Mouse (Mus musculus): ENCODE data around the gene Dcaf12.
A peak's percentile ranks its signal among the peaks of the same experiment; 100 is the strongest.

Gene Dcaf12

GRCm38 (mm10) chr4:41314141-41315129, at the start of gene Dcaf12:
Dcaf12 (minus strand) TSS chr4:41314889.
- peak; percentile 83 to 91 for DNase-seq (ENCODE audit: low read depth in 2 of 2, low spot score in 2 of 2)

GRCm38 (mm10) chr4:41361059-41361458, 46.4 kb upstream of the Dcaf12 start:
- DNase-seq (ENCODE audit: low read depth in 2 of 2, low spot score in 2 of 2), result no peak

GRCm38 (mm10) chr4:41359358-41359757, 44.7 kb upstream of the Dcaf12 start:
- DNase-seq (ENCODE audit: low read depth in 2 of 2, low spot score in 2 of 2), result no peak

- DNase-seq (ENCODE audit: low read depth in 2 of 2, low spot score in 2 of 2), result no peak
These were observed 44.0 kb upstream of the Dcaf12 start for GRCm38 (mm10) chr4:41358669-41359068.

GRCm38 (mm10) chr4:41357154-41357553, 42.5 kb upstream of the Dcaf12 start:
- DNase-seq (ENCODE audit: low read depth in 2 of 2, low spot score in 2 of 2), result no peak

GRCm38 (mm10) chr4:41353265-41353664, 38.6 kb upstream of the Dcaf12 start:
- DNase-seq (ENCODE audit: low read depth in 2 of 2, low spot score in 2 of 2), result no peak

- no peak for DNase-seq (ENCODE audit: low read depth in 2 of 2, low spot score in 2 of 2)
These were observed 38.1 kb upstream of the Dcaf12 start for GRCm38 (mm10) chr4:41352758-41353157.

DNA sequence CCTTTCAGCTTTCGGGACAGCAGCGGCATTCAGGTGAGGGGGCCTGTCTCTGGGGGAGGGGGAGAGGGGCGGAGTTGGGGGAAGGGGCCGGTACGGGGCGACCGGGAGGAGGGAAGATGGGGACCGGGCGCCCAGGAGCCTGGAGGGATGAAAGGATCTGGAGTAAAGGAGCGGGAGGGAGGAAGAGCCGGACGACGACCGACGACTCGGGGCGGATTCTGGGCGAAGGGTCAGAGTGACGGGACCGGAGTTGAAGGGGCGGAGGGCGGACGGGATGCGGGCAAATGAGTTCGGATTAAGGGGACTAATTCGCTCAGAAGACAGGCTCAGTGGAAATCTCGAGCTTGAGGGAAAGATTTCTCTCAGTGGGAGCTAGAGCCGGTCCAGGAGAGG, 34.5 kb upstream of the Dcaf12 start:
- DNase-seq (ENCODE audit: low read depth in 2 of 2, low spot score in 2 of 2), result no peak

DNA sequence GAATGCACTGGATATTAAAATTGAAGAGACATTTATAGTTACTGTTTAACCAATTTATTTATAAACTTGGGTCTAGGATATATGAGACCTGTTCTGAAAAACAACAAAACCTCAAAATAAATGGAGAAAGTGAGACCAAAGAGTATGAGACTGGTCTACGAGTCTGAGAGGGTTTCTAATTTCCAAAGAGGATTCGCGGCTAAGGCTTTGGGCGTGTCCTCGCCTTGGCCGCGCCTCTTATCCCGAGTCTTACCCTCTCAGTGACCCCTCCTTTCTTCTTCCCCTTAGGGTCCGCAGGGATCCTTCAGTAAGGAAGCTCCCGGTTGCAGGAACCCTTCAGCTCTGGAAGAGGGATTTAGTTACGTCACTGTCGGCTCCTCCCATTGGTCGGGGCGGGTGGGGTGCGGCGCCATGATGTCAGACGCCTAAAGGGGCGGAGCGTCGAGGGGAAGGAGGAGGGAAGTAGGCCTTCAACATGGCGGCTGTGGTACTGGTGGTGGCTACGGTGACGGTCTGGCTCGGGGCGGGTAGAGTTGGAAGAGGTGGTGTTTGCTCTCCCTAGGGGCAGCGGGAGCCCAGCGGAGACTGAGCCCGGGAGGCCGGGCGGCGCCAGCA, 34.0 kb upstream of the Dcaf12 start, which contains the start of gene Ubap1:
TSS of gene Ubap1 (plus strand) at position 413 of the 615 bp plus-strand sequence.
- DNase-seq (ENCODE audit: low read depth in 2 of 2, low spot score in 2 of 2), result peak; percentile 79 to 88

GRCm38 (mm10) chr4:41347839-41348238, 33.1 kb upstream of the Dcaf12 start:
- peak in 1 of 2 experiments; percentile 14 for DNase-seq (ENCODE audit: low read depth in 2 of 2, low spot score in 2 of 2)

DNA sequence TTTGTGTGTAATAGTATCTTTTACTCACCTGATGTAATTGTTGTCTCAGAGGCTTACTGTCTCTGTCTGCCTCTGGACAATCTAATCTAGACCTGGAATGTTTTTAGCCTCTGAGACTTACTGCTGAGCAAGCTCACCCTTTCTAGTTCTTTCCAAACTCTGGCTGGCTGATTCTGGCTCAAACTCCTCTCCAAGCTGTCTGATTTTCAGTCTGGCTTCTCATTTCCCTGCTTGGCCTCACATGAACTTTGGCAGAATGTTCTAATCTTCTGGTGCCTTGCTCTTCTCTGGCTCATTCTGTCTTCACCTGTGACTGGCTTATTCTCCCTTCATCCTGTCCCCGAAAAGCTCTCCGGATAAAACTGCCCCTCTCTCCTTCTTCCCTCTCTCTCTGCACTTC, 31.3 kb upstream of the Dcaf12 start:
- no peak for DNase-seq (ENCODE audit: low read depth in 2 of 2, low spot score in 2 of 2)

DNA sequence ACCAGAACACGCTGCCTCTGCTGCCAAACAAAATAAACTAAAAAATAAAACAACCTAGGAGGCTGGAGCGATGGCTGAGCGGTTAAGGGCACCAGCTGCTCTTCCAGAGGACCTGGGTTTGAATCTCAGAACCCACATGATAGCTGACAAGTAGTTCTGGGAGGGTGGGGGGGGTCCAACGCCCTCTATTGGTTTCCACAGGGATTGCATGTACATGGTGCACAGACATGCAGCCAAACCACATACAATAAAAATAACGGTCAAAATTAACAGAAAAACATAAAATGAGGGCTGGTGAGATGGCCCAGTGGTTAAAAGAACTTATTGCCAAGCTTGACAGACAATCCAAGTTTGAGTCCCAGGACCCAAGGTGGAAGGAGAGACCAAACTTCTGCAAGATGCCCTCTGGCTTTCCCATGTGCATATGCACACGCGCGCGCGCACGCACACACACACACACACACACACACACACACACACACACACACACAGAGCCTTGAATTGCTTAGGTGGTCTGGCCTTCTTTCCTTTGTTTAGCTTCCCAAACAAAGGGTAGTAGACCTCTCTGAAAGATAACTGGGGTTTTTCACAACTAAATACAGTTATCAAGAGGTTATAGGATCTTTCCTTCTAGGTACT, 26.3 kb upstream of the Dcaf12 start:
- DNase-seq (ENCODE audit: low read depth in 2 of 2, low spot score in 2 of 2), result no peak

GRCm38 (mm10) chr4:41336546-41336945, 21.9 kb upstream of the Dcaf12 start:
- no peak for DNase-seq (ENCODE audit: low read depth in 2 of 2, low spot score in 2 of 2)

- DNase-seq (ENCODE audit: low read depth in 2 of 2, low spot score in 2 of 2), result no peak
These were observed 17.2 kb upstream of the Dcaf12 start for GRCm38 (mm10) chr4:41331698-41332421.

GRCm38 (mm10) chr4:41331085-41331484, 16.4 kb upstream of the Dcaf12 start:
- DNase-seq (ENCODE audit: low read depth in 2 of 2, low spot score in 2 of 2), result no peak

GRCm38 (mm10) chr4:41329481-41329880, 14.8 kb upstream of the Dcaf12 start:
- DNase-seq (ENCODE audit: low read depth in 2 of 2, low spot score in 2 of 2), result no peak

DNA sequence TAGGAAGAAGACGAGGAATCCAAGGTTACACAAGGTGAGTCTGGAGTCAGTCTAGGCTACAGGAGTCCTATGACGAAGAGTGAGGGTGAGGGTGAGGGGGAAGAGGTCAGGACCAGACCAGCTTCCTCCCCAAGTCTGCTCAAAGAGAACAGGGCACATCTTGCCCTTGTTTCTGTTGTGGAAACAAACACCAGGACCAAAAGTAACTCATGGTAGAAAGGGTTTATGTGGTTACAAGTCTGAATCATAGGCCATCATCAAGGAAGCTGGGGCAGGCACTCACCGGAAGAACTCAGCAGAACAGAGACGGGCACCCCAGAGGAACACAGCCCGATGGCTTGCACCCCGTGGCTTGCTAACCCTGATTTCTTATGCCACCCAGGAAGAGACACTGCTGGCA, 12.2 kb upstream of the Dcaf12 start:
- no peak for DNase-seq (ENCODE audit: low read depth in 2 of 2, low spot score in 2 of 2)

DNA sequence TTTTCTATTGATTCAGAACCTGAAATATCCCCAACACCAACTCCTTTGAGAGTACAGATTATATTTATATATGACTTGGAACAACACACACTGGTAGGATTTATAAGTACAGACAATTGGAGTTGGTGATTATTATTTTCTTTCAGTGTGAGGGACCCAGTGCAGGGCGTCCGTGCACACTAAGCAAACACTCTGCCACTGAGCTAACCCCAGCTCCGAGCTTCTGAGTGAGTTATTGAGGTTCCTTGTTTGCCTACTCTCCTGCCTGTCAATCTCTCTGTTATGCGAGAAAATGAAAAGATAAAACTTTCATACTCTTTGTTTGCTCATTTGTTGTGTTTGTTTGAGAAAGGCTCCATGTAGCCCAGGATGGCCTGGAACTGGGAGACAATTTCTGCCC, 6.3 kb upstream of the Dcaf12 start:
- DNase-seq (ENCODE audit: low read depth in 2 of 2, low spot score in 2 of 2), result no peak

GRCm38 (mm10) chr4:41318267-41318666, 3.6 kb upstream of the Dcaf12 start:
- DNase-seq (ENCODE audit: low read depth in 2 of 2, low spot score in 2 of 2), result no peak

- no peak for DNase-seq (ENCODE audit: low read depth in 2 of 2, low spot score in 2 of 2)
These were observed 484 bp upstream of the Dcaf12 start for GRCm38 (mm10) chr4:41315173-41315572.

GRCm38 (mm10) chr4:41313722-41314121, 967 bp downstream of the Dcaf12 start:
- no peak for DNase-seq (ENCODE audit: low read depth in 2 of 2, low spot score in 2 of 2)

Data from CD8-positive naive resting alpha-beta T cell, adult 2 months (primary cell).